22 mouse cellular contexts compared by ENCODE assay signal in genomic region chr6:94584147-94584695, GRCm38 (mm10).
DNase-seq lines count a peak whose midpoint lies in the region; ATAC-seq lines count a peak whose summit lies in the region.
"Had no signal": no experiment of that assay in that cellular context is flagged by ENCODE, and none has a peak within 500 bp of the region (broad histone marks: within the 10 kb centered on the region; RNA-seq: fewer than 3 reads in every experiment).

No protein-coding gene starts in this region.

- H3K27me3 ChIP-seq in intestine, embryonic 14.5 days (replicated peaks; ENCODE audit: control insufficient read depth, insufficient read depth, low read length): no peaks in the 10 kb centered on the region
- H3K27me3 ChIP-seq in intestine, embryonic 16.5 days (replicated peaks; ENCODE audit: control insufficient read depth, insufficient read depth, low read length): no peaks in the 10 kb centered on the region
- H3K27me3 ChIP-seq: embryonic facial prominence, embryonic 15.5 days; limb, embryonic 12.5 days; megakaryocyte, embryonic 14.5 days; Patski; stomach, embryonic 15.5 days had no signal

- 87% methylated on average over 9 of the region's 9 CpGs for WGBS in intestine, embryonic 14.5 days
- WGBS in intestine, embryonic 16.5 days: 93% methylated on average over 9 of the region's 9 CpGs

- H3K4me1 ChIP-seq in intestine, embryonic 14.5 days (replicated peaks; ENCODE audit: control insufficient read depth, insufficient read depth, low read length): no peaks in the 10 kb centered on the region
- H3K4me1 ChIP-seq in intestine, embryonic 16.5 days (ENCODE audit: control insufficient read depth, insufficient read depth, low read length): no peaks in the 10 kb centered on the region
- H3K4me1 ChIP-seq: embryonic facial prominence, embryonic 15.5 days; megakaryocyte, embryonic 14.5 days; stomach, embryonic 15.5 days had no signal

- H3K36me3 ChIP-seq in intestine, embryonic 14.5 days (ENCODE audit: control insufficient read depth, insufficient read depth, low read length): no peaks in the 10 kb centered on the region
- H3K36me3 ChIP-seq in intestine, embryonic 16.5 days (ENCODE audit: control insufficient read depth, insufficient read depth, low read length): no peaks in the 10 kb centered on the region
- H3K36me3 ChIP-seq: embryonic facial prominence, embryonic 15.5 days; hindbrain, embryonic 10.5 days; limb, embryonic 12.5 days; stomach, embryonic 15.5 days had no signal

- no peak overlapping the region for H3K27ac ChIP-seq in intestine, embryonic 14.5 days (ENCODE audit: low read depth)
- H3K27ac ChIP-seq in intestine, embryonic 16.5 days (ENCODE audit: low read length): no peak overlapping the region
- H3K27ac ChIP-seq: embryonic facial prominence, embryonic 15.5 days; hindbrain, embryonic 10.5 days; limb, embryonic 12.5 days; liver, embryonic 14.5 days; stomach, embryonic 15.5 days had no signal

- no peaks in the 10 kb centered on the region for H3K9me3 ChIP-seq in intestine, embryonic 14.5 days (ENCODE audit: control insufficient read depth, low read length)
- H3K9me3 ChIP-seq in intestine, embryonic 16.5 days (ENCODE audit: control insufficient read depth, low read length): no peaks in the 10 kb centered on the region
- H3K9me3 ChIP-seq: embryonic facial prominence, embryonic 15.5 days; hindbrain, embryonic 10.5 days; limb, embryonic 12.5 days; stomach, embryonic 15.5 days had no signal

- H3K4me3 ChIP-seq in intestine, embryonic 14.5 days (ENCODE audit: low read depth, low read length): no peak overlapping the region
- no peak overlapping the region for H3K4me3 ChIP-seq in intestine, embryonic 16.5 days (ENCODE audit: low read length)
- H3K4me3 ChIP-seq: embryonic facial prominence, embryonic 15.5 days; hindbrain, embryonic 10.5 days; limb, embryonic 12.5 days; megakaryocyte, embryonic 14.5 days; stomach, embryonic 15.5 days had no signal

- peak; percentile 16 for DNase-seq in intestine, embryonic 14.5 days (ENCODE audit: low spot score)
- DNase-seq in right cerebral cortex, adult 18-20 months: peak; percentile 80
- no peak for DNase-seq in right cerebral cortex, postnatal 10 days (ENCODE audit: low spot score in 2 of 2)
- DNase-seq in gonadal fat pad, adult 2 months (ENCODE audit: low read depth): peak; percentile 91
- DNase-seq in right cerebral cortex, postnatal 36 days (ENCODE audit: low spot score in 2 of 2): peak; percentile 48 to 72
- DNase-seq in adrenal gland, postnatal 36 days: no peak
- no peak for DNase-seq in spleen, postnatal 14 days (ENCODE audit: low spot score in 2 of 2)
- DNase-seq: adrenal gland, postnatal 14 days; cerebellum, adult 9-10 months; kidney, adult 9 months; kidney, postnatal 36 days; spleen, adult 18-20 months had no signal

- no peak overlapping the region for H3K4me2 ChIP-seq in intestine, embryonic 14.5 days (ENCODE audit: low read length)
- no peak overlapping the region for H3K4me2 ChIP-seq in intestine, embryonic 16.5 days (ENCODE audit: low read depth, low read length)
- H3K4me2 ChIP-seq: embryonic facial prominence, embryonic 15.5 days; limb, embryonic 12.5 days; stomach, embryonic 15.5 days had no signal

- no peak for ATAC-seq in intestine, embryonic 14.5 days (replicated peaks; ENCODE audit: low FRiP score, low TSS enrichment, low read depth)
- ATAC-seq in intestine, embryonic 16.5 days: no peak
- ATAC-seq: activated CD4-positive, CD25-positive, alpha-beta regulatory T cell, adult 4 months; midbrain, embryonic 16.5 days; Patski had no signal

- no peak overlapping the region for H3K9ac ChIP-seq in intestine, embryonic 14.5 days (ENCODE audit: low read length)
- H3K9ac ChIP-seq in intestine, embryonic 16.5 days (ENCODE audit: low read depth, low read length): no peak overlapping the region
- H3K9ac ChIP-seq: embryonic facial prominence, embryonic 15.5 days; limb, embryonic 12.5 days; liver, embryonic 14.5 days; stomach, embryonic 15.5 days had no signal

Comparison
In these comparisons a context has a peak if more than half of its experiments do, and no peak if none do; other contexts are left out.
1. DNase-seq: peak in intestine, embryonic 14.5 days (single experiment), right cerebral cortex, adult 18-20 months (single experiment), gonadal fat pad, adult 2 months (single experiment) and right cerebral cortex, postnatal 36 days (2 of 2); none in right cerebral cortex, postnatal 10 days (0 of 2), adrenal gland, postnatal 36 days (0 of 2) and spleen, postnatal 14 days (0 of 2).